Mouse (Mus musculus) ES-E14 (cell line): ENCODE measurements at regions not wholly inside any gene's neighbourhood (a gene's known extent, or its start where the extent isn't known, plus 50 kb on each side); places are given as distances from the start of the nearest gene placed in this dataset.

ENCODE experiments used
- CHD2 ChIP-seq: IDR thresholded peaks from 2 replicates; pipeline ENCODE4 v1.6.1; 2014; ENCODE audit warnings: mild to moderate bottlenecking, low read depth, low read length, inconsistent platforms
- MAFK ChIP-seq: IDR thresholded peaks from 2 replicates; pipeline ENCODE4 v1.6.1; 2014; ENCODE audit warnings: mild to moderate bottlenecking, low read depth, low read length, inconsistent platforms; ENCODE audit not compliant: insufficient read depth
- ZC3H11A ChIP-seq: IDR thresholded peaks from 2 replicates; pipeline ENCODE4 v1.6.1; 2012; ENCODE audit warnings: low read depth, mild to moderate bottlenecking, inconsistent platforms, low read length, borderline replicate concordance
- ZNF384 ChIP-seq: IDR thresholded peaks from 2 replicates; pipeline ENCODE4 v1.6.1; 2012; ENCODE audit warnings: low read depth, low read length, inconsistent platforms

DNA sequence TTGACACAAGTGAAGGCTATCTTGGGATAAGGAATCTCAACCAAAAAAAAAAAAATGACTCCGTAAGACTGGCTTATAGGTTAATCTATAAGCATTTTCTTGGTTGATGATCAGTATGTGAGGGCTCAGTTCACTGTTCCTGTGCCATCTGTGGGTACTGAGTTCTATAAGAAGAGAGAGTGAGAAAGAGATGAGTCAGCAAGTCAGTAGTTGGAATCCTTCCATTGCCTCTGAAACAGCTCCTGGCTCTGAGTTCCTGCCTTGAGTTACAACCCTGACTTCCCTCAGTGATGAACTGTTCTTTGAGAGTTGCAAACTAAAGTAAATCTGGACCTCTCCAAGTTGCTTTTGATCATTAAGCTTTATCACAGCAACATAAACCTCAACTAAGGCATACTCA, 91.7 kb upstream of the Vegfc start:
- no peak for TF ChIP-seq CHD2
- TF ChIP-seq ZNF384, result no peak
- no peak for TF ChIP-seq ZC3H11A
- TF ChIP-seq MAFK, result peak; percentile 45; the same call in 1 of the 2 replicates
